Mouse (Mus musculus) layer of hippocampus, postnatal 25 days (tissue): ENCODE measurements at regions not wholly inside any gene's neighbourhood (a gene's known extent, or its start where the extent isn't known, plus 50 kb on each side); places are given as distances from the start of the nearest gene placed in this dataset.
"Not testable (repeated sequence)": the region's sequence is repeated elsewhere in the genome, so short reads cannot be mapped to it uniquely, and the experiment has no call there.

Experiments used
- DNase-seq, 2 experiments: peaks; one replicate each; pipeline ENCODE4 v3.0.0; 2022; ENCODE audit warnings: mixed read lengths in 2 of 2, low spot score in 1 of 2; ENCODE audit errors: extremely low spot score in 1 of 2

GRCm38 (mm10) chr3:34709553-34709952 is 59.3 kb downstream of the Sox2 start:
- no peak for DNase-seq

GRCm38 (mm10) chr3:34712137-34712536 is 61.9 kb downstream of the Sox2 start:
- DNase-seq: not testable (repeated sequence)

GRCm38 (mm10) chr3:34722506-34722905 is 72.3 kb downstream of the Sox2 start:
- DNase-seq: no peak

- no peak for DNase-seq
These were observed 76.8 kb downstream of the Sox2 start for GRCm38 (mm10) chr3:34726955-34727354.

- DNase-seq: no peak
These were observed 78.1 kb downstream of the Sox2 start for GRCm38 (mm10) chr3:34728282-34728681.

- no peak for DNase-seq
These were observed 84.8 kb downstream of the Sox2 start for GRCm38 (mm10) chr3:34734966-34735365.

GRCm38 (mm10) chr3:34738001-34738400 is 87.8 kb downstream of the Sox2 start:
- DNase-seq: no peak

- no peak for DNase-seq
These were observed 88.7 kb downstream of the Sox2 start for GRCm38 (mm10) chr3:34738938-34739337.

GRCm38 (mm10) chr3:34739693-34740092 is 89.5 kb downstream of the Sox2 start:
- DNase-seq: no peak

GRCm38 (mm10) chr3:34740110-34740509 is 89.9 kb downstream of the Sox2 start:
- DNase-seq: no peak

- DNase-seq: no peak
These were observed 95.1 kb downstream of the Sox2 start for GRCm38 (mm10) chr3:34745181-34745736.

GRCm38 (mm10) chr3:34747499-34748093 is 97.4 kb downstream of the Sox2 start:
- no peak for DNase-seq

- no peak for DNase-seq
These were observed 99.8 kb downstream of the Sox2 start for GRCm38 (mm10) chr3:34749989-34750388.

- no peak for DNase-seq
These were observed 101.3 kb downstream of the Sox2 start for GRCm38 (mm10) chr3:34751551-34751950.

- DNase-seq: no peak
These were observed 103.4 kb downstream of the Sox2 start for GRCm38 (mm10) chr3:34753557-34753956.

GRCm38 (mm10) chr3:34754781-34755180 is 104.6 kb downstream of the Sox2 start:
- no peak for DNase-seq

- not testable (repeated sequence) for DNase-seq
These were observed 105.1 kb downstream of the Sox2 start for GRCm38 (mm10) chr3:34755282-34755681.

- DNase-seq: no peak
These were observed 106.4 kb downstream of the Sox2 start for GRCm38 (mm10) chr3:34756632-34757031.

GRCm38 (mm10) chr3:34757130-34757529 is 106.9 kb downstream of the Sox2 start:
- DNase-seq: no peak

- no peak for DNase-seq
These were observed 107.8 kb downstream of the Sox2 start for GRCm38 (mm10) chr3:34757813-34758510.

GRCm38 (mm10) chr3:34759942-34760640 is 109.9 kb downstream of the Sox2 start:
- DNase-seq: no peak
